Mouse (Mus musculus) megakaryocyte, embryonic 14.5 days (primary cell): Measurements from ENCODE around the gene Cpm.

ENCODE experiments used
- FLI1 ChIP-seq: IDR thresholded peaks from 2 replicates; pipeline ENCODE4 v1.6.1; 2012; ENCODE audit warnings: low read length, inconsistent platforms, mixed read lengths
- GATA1 ChIP-seq: IDR thresholded peaks from 3 replicates; pipeline ENCODE4 v1.6.1; 2012; ENCODE audit warnings: mixed read lengths, low read length, inconsistent platforms, borderline replicate concordance

- TF ChIP-seq GATA1: no peak
- TF ChIP-seq FLI1: no peak
Measured at GRCm38 (mm10) chr10:117653779-117654173, 24.5 kb downstream of the Cpm start.
